Mouse (Mus musculus) spleen, embryonic (tissue): Measurements from ENCODE around the gene Tacc2.
"Not testable (repeated sequence)": the region's sequence is repeated elsewhere in the genome, so short reads cannot be mapped to it uniquely, and the experiment has no call there.

Experiments
- CTCF ChIA-PET: fragments of 350-600 bp; sonication (Branson Sonifier 250); formaldehyde crosslinking; loops from one replicate; lab custom pipeline; 2022; lab: Charles Lee

Tacc2 gene

GRCm38 (mm10) chr7:130570472-130570871 lies 6.8 kb upstream of the Tacc2 start:
- CTCF ChIA-PET = no interaction called here

- CTCF ChIA-PET = no interaction called here
Measured at GRCm38 (mm10) chr7:130572821-130573220, 4.4 kb upstream of the Tacc2 start, which contains the start of gene Nsmce4a. Nsmce4a (minus strand) TSS chr7:130573118.

- CTCF ChIA-PET = no interaction called here
Measured at GRCm38 (mm10) chr7:130573746-130574145, 3.5 kb upstream of the Tacc2 start.

- CTCF ChIA-PET = no interaction called here
Measured at GRCm38 (mm10) chr7:130574211-130574991, 2.8 kb upstream of the Tacc2 start.

GRCm38 (mm10) chr7:130576981-130577380 lies 257 bp upstream of the Tacc2 start:
- CTCF ChIA-PET = no interaction called here

GRCm38 (mm10) chr7:130578066-130578465 lies 828 bp downstream of the Tacc2 start:
- CTCF ChIA-PET = interaction anchor here (0.6 kb wide), 1 partner anchor 47 kb away, joined by 19 read pairs; no protein-coding TSS in a partner anchor

- CTCF ChIA-PET = no interaction called here
Measured at GRCm38 (mm10) chr7:130578607-130579006, 1.4 kb downstream of the Tacc2 start.

- CTCF ChIA-PET = interaction anchor here (0.6 kb wide), 1 partner anchor 167 kb away, joined by 5 read pairs; no protein-coding TSS in a partner anchor
Measured at GRCm38 (mm10) chr7:130586521-130587072, 9.4 kb downstream of the Tacc2 start.

GRCm38 (mm10) chr7:130590081-130590828 lies 13.0 kb downstream of the Tacc2 start:
- CTCF ChIA-PET = no interaction called here

- CTCF ChIA-PET = no interaction called here
Measured at GRCm38 (mm10) chr7:130590845-130591437, 13.7 kb downstream of the Tacc2 start.

- CTCF ChIA-PET = interaction anchor here (0.7 kb wide), 1 partner anchor 10 kb away, joined by 3 read pairs; no protein-coding TSS in a partner anchor
Measured at GRCm38 (mm10) chr7:130592975-130593374, 15.7 kb downstream of the Tacc2 start.

- CTCF ChIA-PET = interaction anchor here (0.6 to 0.7 kb wide), 2 partner anchors 9 to 26 kb away, joined by 3 to 4 read pairs; no protein-coding TSS in a partner anchor
Measured at GRCm38 (mm10) chr7:130593375-130594239, 16.4 kb downstream of the Tacc2 start.

- CTCF ChIA-PET = not testable (repeated sequence)
Measured at GRCm38 (mm10) chr7:130596079-130596855, 19.0 kb downstream of the Tacc2 start.

- CTCF ChIA-PET = no interaction called here
Measured at GRCm38 (mm10) chr7:130597546-130597945, 20.3 kb downstream of the Tacc2 start.

GRCm38 (mm10) chr7:130600074-130600473 lies 22.8 kb downstream of the Tacc2 start:
- CTCF ChIA-PET = no interaction called here

GRCm38 (mm10) chr7:130600546-130600945 lies 23.3 kb downstream of the Tacc2 start:
- CTCF ChIA-PET = no interaction called here

- CTCF ChIA-PET = interaction anchor here (0.6 kb wide), 1 partner anchor 9 kb away, joined by 3 read pairs; no protein-coding TSS in a partner anchor
Measured at GRCm38 (mm10) chr7:130602804-130603203, 25.6 kb downstream of the Tacc2 start.

GRCm38 (mm10) chr7:130603556-130603955 lies 26.3 kb downstream of the Tacc2 start:
- CTCF ChIA-PET = no interaction called here

GRCm38 (mm10) chr7:130604390-130604789 lies 27.2 kb downstream of the Tacc2 start:
- CTCF ChIA-PET = interaction anchor here (0.7 kb wide), 1 partner anchor 150 kb away, joined by 13 read pairs; no protein-coding TSS in a partner anchor

- CTCF ChIA-PET = no interaction called here
Measured at GRCm38 (mm10) chr7:130605111-130605510, 27.9 kb downstream of the Tacc2 start.
